Mouse (Mus musculus) lung, postnatal 0 days (tissue): Measurements from ENCODE around the gene Kcng3. TPM values are rescaled to one million over a fixed set of nuclear protein-coding genes. Genes with fewer than 3 reads are reported as not detected.

Experiments
- ATAC-seq: fragments of 200-750 bp; cut with Nextera tagmentation; 2 replicates; pipeline ENCODE4 v1.8.0; 2017; ENCODE audit warnings: moderate library complexity
- DNase-seq: peaks from one replicate; pipeline ENCODE4 v3.0.0-alpha.2; 2016; ENCODE audit warnings: low spot score
- H3K27ac ChIP-seq: fragments of 300-500 bp; sonication (generic); 2 replicates; pipeline ENCODE4 v1.5.1; 2014; ENCODE audit warnings: antibody characterized with exemption, mild to moderate bottlenecking, low read length, mixed read lengths
- H3K27me3 ChIP-seq: fragments of 300-500 bp; sonication (generic); replicated peaks from 2 replicates; pipeline ENCODE4 v1.6.1; 2014; ENCODE audit warnings: low read length, mixed read lengths; ENCODE audit not compliant: insufficient read depth
- H3K36me3 ChIP-seq: fragments of 300-500 bp; sonication (generic); 2 replicates; pipeline ENCODE4 v1.6.1; 2014; ENCODE audit warnings: low read length, mixed read lengths; ENCODE audit not compliant: insufficient read depth
- H3K4me1 ChIP-seq: fragments of 300-500 bp; sonication (generic); 2 replicates; pipeline ENCODE4 v1.6.1; 2014; ENCODE audit warnings: antibody characterized with exemption, low read depth, low read length, mixed read lengths; ENCODE audit not compliant: insufficient read depth
- H3K4me2 ChIP-seq: fragments of 300-500 bp; sonication (generic); replicated peaks from 2 replicates; pipeline ENCODE4 v1.6.1; 2014; ENCODE audit warnings: low read depth, mild to moderate bottlenecking, low read length, moderate library complexity, mixed read lengths
- H3K4me3 ChIP-seq: fragments of 300-500 bp; sonication (generic); 2 replicates; pipeline ENCODE4 v1.5.1; 2014; ENCODE audit warnings: low read depth, low read length
- H3K9ac ChIP-seq: fragments of 300-500 bp; sonication (generic); replicated peaks from 2 replicates; pipeline ENCODE4 v1.6.1; 2014; ENCODE audit warnings: low read depth, mild to moderate bottlenecking
- H3K9me3 ChIP-seq: fragments of 300-500 bp; sonication (generic); 2 replicates; pipeline ENCODE4 v1.6.1; 2016; ENCODE audit warnings: low read length, mixed read lengths
- CTCF ChIP-seq: IDR thresholded peaks from 2 replicates; pipeline ENCODE4 v1.5.1; 2016; ENCODE audit warnings: antibody characterized with exemption, mild to moderate bottlenecking
- EP300 ChIP-seq: IDR thresholded peaks from 2 replicates; pipeline ENCODE4 v1.6.1; 2016; ENCODE audit warnings: antibody characterized with exemption, mild to moderate bottlenecking, control low read depth
- WGBS: fragments of 180-500 bp; shearing (Covaris S2); extraction: QIAGEN DNeasy Blood & Tissue Kit; methylation state at CpG from one replicate; pipeline ENCODE4 v1.1.7; 2014; 5-methylcytosine and 5-hydroxymethylcytosine counted together
- polyA plus RNA-seq: library from polyadenylated mRNA; unstranded; fragments of >200 nt; fragmentation: Nextera tagmentation; extraction: Ambion mirVana; gene quantifications from 2 replicates; pipeline ENCODE4 v1.2.1, GENCODE M21; 2015

The Kcng3 gene
- polyA plus RNA-seq, 1 experiment from 2014 or later, result not detected

DNA sequence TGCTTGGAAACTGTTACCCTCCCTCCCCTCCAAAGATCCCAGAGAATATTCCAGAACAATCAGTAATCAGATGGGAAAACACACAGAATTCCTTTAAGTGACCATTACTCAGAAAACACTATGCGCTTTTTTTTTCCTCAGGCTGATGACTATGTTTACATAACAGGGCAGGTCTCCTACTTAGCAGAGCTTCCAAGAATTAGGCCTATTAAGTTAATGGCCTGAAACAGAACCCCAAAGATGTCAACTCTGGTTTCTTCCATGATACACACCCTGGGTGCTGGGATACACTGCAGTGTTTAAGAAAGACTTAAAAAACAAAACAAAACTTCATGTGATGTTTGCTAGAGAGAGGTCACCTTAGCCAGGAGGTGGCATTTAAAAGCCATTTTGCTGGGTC is 93.0 kb downstream of the Kcng3 start:
- WGBS, result 42% methylated on average over 1 of the region's 1 CpGs
- H3K27me3 ChIP-seq, result no peaks in the 10 kb centered on the region
- no peak for ATAC-seq

DNA sequence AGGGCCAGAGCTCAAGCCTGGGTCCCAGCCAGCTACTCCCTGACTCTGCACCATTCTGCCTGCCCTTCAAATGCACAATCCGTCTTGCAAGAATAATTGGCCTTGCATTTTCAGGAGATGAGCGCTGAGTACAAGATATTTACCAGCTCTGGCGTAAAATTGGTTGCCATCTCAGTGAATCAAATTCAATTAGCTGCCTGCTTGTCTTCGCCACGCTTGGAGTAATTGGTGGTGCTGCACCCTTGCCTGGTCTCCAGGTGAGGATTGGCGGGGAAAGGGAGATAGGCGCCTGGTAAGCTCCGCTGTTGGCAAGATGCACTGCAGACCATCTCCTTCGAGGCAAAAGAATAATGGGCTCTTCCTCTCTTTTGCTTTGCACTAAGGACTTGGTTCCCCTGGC is 93.6 kb downstream of the Kcng3 start:
- H3K9me3 ChIP-seq, result no peaks in the 10 kb centered on the region
- ATAC-seq (no peak), DNase-seq (no peak)
- no peaks in the 10 kb centered on the region for H3K4me1 ChIP-seq
- H3K4me3 ChIP-seq, result no peak overlapping the region
- H3K36me3 ChIP-seq, result no peaks in the 10 kb centered on the region
- H3K4me2 ChIP-seq, result no peak overlapping the region
- H3K27me3 ChIP-seq, result no peaks in the 10 kb centered on the region
- no peak for TF ChIP-seq CTCF
- no peak for TF ChIP-seq EP300
- no peak overlapping the region for H3K27ac ChIP-seq
- WGBS, result 78% methylated on average over 9 of the region's 9 CpGs
- no peak overlapping the region for H3K9ac ChIP-seq

More for the DNA sequence above, 93.0 kb downstream of the Kcng3 start:
- no peaks in the 10 kb centered on the region for H3K4me1 ChIP-seq
- no peak overlapping the region for H3K27ac ChIP-seq
- TF ChIP-seq EP300 (no peak), CTCF (no peak)
- H3K36me3 ChIP-seq, result no peaks in the 10 kb centered on the region
- H3K9ac ChIP-seq, result no peak overlapping the region
- H3K4me3 ChIP-seq, result no peak overlapping the region
- no peak for DNase-seq
- no peaks in the 10 kb centered on the region for H3K9me3 ChIP-seq
- no peak overlapping the region for H3K4me2 ChIP-seq

Other genes with a start within 250 kb of the Kcng3 start
- 190 and 191 TPM in 2 replicates for gene Cox7a2l, start 114.6 kb downstream of the Kcng3 start, polyA plus RNA-seq
- 32.0 and 40.0 TPM in 2 replicates for gene Mta3, start 74.3 kb upstream of the Kcng3 start, polyA plus RNA-seq
- gene Haao, start 216.1 kb upstream of the Kcng3 start, polyA plus RNA-seq, result 1.1 and 1.6 TPM in 2 replicates